Mouse (Mus musculus) embryo, embryonic 11 days (tissue): ENCODE results near the gene Cbx4.
"Not testable (repeated sequence)": the region's sequence is repeated elsewhere in the genome, so short reads cannot be mapped to it uniquely, and the experiment has no call there.

Experiments
- DNase-seq: peaks from one replicate; pipeline ENCODE4 v3.0.0-alpha.2; 2015

Cbx4 gene

GRCm38 (mm10) chr11:119109415-119110071 is 23.5 kb upstream of the Cbx4 start:
- DNase-seq = no peak

- no peak for DNase-seq
Measured at GRCm38 (mm10) chr11:119108573-119109263, 22.7 kb upstream of the Cbx4 start.

- DNase-seq = no peak
Measured at GRCm38 (mm10) chr11:119106289-119106688, 20.3 kb upstream of the Cbx4 start.

GRCm38 (mm10) chr11:119105748-119106147 is 19.7 kb upstream of the Cbx4 start:
- DNase-seq = no peak

- DNase-seq = no peak
Measured at GRCm38 (mm10) chr11:119105071-119105609, 19.1 kb upstream of the Cbx4 start.

- no peak for DNase-seq
Measured at GRCm38 (mm10) chr11:119103991-119104390, 18.0 kb upstream of the Cbx4 start.

GRCm38 (mm10) chr11:119100355-119100754 is 14.3 kb upstream of the Cbx4 start:
- not testable (repeated sequence) for DNase-seq

DNA sequence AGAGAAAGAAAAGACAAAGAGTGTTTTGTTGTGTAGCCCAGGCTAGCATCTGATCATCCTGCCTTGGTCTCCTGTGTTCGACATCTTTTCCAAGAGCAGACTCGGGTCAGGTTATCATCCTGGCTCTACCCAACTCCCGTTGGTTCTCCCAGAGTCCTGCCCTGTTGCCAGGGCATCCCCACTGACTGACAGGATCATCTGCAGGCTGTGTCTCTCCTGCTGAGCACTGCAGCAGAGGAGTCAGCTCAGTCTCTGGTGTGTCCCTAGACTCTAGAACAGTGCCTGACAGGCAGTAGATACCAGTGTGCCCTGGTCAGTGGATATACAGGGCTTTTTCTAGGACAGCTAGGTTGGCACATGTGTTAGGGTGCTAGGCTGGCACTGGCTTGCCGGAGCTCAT is 12.2 kb upstream of the Cbx4 start:
- no peak for DNase-seq

- no peak for DNase-seq
Measured at GRCm38 (mm10) chr11:119095441-119095840, 9.4 kb upstream of the Cbx4 start.

DNA sequence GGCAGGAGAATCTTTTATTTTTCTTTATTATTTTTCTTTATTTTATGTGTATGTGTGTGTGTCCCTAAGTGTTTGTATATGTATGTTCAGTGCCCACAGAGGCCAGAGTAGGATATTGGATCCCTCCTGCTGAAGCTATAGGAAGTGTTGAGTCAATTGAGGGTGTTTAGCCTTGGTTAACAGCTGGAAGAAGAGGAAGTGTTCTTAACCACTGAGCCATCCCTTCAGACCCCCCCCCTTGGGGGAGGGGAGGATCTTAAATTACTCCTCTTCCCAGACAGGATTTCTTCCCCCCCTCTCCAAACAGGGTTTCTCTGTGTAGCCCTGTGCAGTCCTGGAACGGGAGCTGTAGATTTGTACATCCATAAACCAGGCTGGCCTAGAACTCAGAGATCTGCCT is 7.3 kb upstream of the Cbx4 start:
- no peak for DNase-seq

- no peak for DNase-seq
Measured at GRCm38 (mm10) chr11:119092286-119092685, 6.3 kb upstream of the Cbx4 start.

DNA sequence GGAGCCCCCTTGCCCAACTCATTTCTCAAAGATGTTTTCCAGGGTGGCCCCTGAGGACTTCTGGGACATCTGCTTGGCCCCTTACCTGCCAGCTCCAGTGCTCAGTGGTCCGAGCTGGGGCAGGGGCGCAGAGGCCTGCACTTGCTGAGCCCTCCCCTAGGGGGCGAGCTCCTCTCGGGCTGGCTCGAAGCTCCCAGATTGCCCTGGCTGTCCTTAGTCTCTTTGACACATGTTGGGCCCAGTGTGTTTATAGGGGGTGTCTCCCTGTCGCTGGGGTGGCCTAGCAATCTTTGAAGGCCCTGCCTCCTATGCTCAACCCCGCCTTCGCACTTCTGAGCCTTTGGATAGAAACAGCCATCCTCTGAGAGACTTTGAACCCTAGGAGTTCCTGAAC is 5.6 kb upstream of the Cbx4 start:
- peak; percentile 80 for DNase-seq

GRCm38 (mm10) chr11:119090961-119091597 is 5.1 kb upstream of the Cbx4 start:
- DNase-seq = peak; percentile 84

- peak; percentile 59 for DNase-seq
Measured at GRCm38 (mm10) chr11:119090076-119090960, 4.3 kb upstream of the Cbx4 start.

DNA sequence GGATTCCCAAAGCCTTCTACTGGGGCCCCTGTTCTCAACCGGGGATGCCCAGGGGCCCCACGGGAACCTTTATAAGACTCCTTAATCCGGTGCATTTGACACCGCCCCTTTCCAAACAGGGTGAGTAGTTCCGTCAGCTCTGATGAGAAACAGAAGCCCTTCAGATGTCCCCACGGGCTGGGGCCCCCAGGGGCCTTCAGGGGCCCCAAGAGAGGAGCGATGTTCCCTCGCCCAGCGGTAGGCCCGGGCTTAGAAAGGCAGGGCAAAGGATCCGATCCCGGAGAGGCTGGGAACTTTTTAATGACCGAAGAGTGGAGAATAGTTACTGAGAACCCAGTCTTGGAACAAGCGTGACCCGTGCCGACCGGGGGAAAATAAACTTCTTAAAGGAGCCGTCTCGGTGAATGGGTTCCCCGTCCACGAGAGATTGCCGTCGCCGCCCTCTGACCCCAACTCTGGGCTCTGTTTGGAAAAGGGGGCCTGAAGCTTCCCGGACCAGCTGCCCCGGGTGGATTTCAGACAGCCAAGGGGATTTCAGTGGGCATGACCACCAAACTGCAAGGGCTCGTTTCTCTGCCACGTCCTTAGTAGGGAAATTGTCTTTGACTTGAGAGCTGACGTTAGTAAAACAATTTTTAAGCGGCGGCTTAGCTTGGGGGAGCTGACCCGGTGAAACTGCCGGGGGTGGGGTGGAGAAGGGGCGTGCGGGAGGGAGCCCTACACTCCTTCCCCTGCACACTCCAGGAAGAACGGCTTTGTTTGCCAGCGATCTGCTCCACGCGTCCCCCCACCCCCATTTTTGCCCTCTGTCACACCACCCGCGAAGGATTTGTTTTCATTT is 3.4 kb upstream of the Cbx4 start:
- peak; percentile 39 for DNase-seq

- peak; percentile 74 for DNase-seq
Measured at GRCm38 (mm10) chr11:119088391-119089234, 2.6 kb upstream of the Cbx4 start.

GRCm38 (mm10) chr11:119087301-119088082 is 1.5 kb upstream of the Cbx4 start:
- peak; percentile 60 for DNase-seq

DNA sequence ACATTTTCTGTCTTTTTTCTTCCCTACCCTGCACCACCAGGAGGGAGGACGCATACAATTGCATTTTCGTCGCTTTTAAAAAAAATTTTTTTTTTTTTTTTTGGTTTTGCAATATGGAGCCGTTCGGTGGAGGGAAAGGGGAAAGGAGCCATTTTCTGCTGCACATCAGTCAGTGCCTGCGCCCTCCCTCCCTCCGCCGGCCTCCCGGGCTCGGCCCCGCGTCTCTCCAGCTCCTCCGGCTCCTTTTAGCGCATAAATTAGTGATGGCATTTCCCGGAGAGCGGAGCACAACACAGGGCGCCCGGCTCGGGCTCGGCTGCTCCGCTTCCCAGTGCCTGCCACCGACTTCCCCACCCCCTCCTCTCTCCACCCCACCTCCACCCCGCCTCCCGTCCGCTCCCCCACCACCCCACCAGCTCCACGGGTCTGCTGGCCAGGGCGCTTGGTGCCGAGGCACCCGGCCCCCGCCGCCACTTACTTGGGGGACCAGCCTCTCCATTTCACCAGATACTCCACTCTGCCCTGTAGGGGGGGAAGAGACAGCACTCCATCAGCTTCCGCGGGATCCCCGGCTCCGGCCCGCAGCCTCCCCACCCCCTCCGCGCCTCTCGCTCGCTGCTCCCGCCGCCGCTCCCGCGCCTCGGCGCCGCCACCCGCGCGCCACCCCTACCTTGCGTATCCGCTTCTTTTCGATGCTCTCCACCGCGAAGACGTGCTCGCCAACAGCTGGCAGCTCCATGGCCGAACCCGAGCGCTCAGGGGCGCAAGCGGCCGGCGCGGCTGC is 550 bp downstream of the Cbx4 start:
- peak; percentile 85 for DNase-seq
